Comparison of ENCODE assay signal across 8 mouse cellular contexts in genomic region chr6:134920190-134921013, GRCm38 (mm10). TPM values are rescaled to one million over a fixed set of nuclear protein-coding genes. Genes with fewer than 3 reads are reported as not detected.
DNase-seq lines count a peak whose midpoint lies in the region; ATAC-seq lines count a peak whose summit lies in the region.

Cdkn1b (plus strand) TSS chr6:134920401.

- peak within 1 kb of the TSS; percentile 96 for H3K4me3 ChIP-seq in megakaryocyte, embryonic 14.5 days (replicated peaks)

- peak; percentile 68 for ATAC-seq in inflammation-experienced regulatory T-cells, adult 6 months

- peak; percentile 83 to 84 for DNase-seq in adrenal gland, adult 18-20 months (ENCODE audit: low spot score in 2 of 2)
- DNase-seq in embryo, embryonic 10.5 days (ENCODE audit: low spot score): peak; percentile 94
- peak; percentile 91 for DNase-seq in gastrocnemius, postnatal 14 days
- peak; percentile 87 to 93 for DNase-seq in left cerebral cortex, adult 9 months (ENCODE audit: low spot score in 2 of 2)
- peak; percentile 93 to 95 for DNase-seq in right cerebral cortex, postnatal 10 days (ENCODE audit: low spot score in 2 of 2)
- DNase-seq in urinary bladder, postnatal 14 days (ENCODE audit: low spot score): peak; percentile 90

- H3K9me3 ChIP-seq in megakaryocyte, embryonic 14.5 days: no peaks in the 10 kb centered on the region

- H3K4me1 ChIP-seq in megakaryocyte, embryonic 14.5 days: peaks cover 47% of the 10 kb centered on the region

- peaks cover 30% of the 10 kb centered on the region for H3K36me3 ChIP-seq in megakaryocyte, embryonic 14.5 days (replicated peaks; ENCODE audit: low read length)

- intact Hi-C loops in gastrocnemius, postnatal 14 days (cut with DNase I; ENCODE audit: low total_unique reads): no loop called here

- H3K27me3 ChIP-seq in megakaryocyte, embryonic 14.5 days (replicated peaks): no peaks in the 10 kb centered on the region

RNA-seq across cellular contexts. Expression of gene Cdkn1b, which starts in this region (rescaled TPM):
- 10 to 100 TPM; 30.6 to 33.0 TPM for total RNA-seq in adrenal gland, adult 18-20 months (2021)
- total RNA-seq in gastrocnemius, postnatal 14 days (2021): 10 to 100 TPM; 42.0 to 42.4 TPM
- polyA plus RNA-seq in inflammation-experienced regulatory T-cells, adult 6 months (2017; shearing (Covaris generic)): 10 to 100 TPM; 29.4 to 55.7 (median 51.9) TPM
- 15.1 and 19.6 TPM in 2 replicates for polyA plus RNA-seq in megakaryocyte, embryonic 14.5 days (2012; ENCODE audit: insufficient read depth, low replicate concordance)

Comparison
In these comparisons a context has a peak if more than half of its experiments do, and no peak if none do; other contexts are left out.
1. Peak in every context shown above with its lines: DNase-seq, ATAC-seq and H3K4me3 ChIP-seq.